Mouse (Mus musculus): ENCODE results near the gene Chrdl1.

The Chrdl1 gene

DNA sequence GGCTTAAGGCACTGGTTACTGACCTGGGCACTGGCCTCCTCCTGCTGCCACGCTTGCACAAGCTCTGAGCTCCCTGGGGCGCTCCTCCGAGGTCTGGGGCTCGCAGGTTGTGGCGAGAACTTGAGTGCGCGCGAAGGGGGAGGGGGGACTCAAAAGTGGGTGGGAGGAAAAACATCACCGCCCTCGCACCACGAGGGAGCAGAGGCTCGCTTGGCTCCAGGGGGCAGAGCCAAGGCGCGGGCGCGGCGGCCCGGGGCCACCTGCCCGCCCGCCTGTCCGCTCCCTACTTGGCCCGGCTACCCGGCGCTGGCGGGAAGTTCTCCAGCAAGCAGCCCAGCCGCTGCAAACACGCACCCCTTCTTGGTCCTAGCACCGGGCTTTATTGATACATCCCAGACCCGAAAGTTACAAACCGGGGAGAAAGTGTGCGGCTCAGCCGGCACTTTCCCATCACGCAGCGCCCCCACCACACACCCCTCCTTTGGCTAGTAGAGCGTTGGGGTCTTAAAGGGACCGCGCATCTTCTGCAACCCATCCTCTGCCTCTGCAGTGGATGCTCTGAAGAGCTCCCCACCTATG lies at the start of gene Chrdl1:
Chrdl1 (minus strand) TSS at position 472 of the 579 bp plus-strand sequence.
- no peak for DNase-seq (ENCODE audit: low read depth)

DNA sequence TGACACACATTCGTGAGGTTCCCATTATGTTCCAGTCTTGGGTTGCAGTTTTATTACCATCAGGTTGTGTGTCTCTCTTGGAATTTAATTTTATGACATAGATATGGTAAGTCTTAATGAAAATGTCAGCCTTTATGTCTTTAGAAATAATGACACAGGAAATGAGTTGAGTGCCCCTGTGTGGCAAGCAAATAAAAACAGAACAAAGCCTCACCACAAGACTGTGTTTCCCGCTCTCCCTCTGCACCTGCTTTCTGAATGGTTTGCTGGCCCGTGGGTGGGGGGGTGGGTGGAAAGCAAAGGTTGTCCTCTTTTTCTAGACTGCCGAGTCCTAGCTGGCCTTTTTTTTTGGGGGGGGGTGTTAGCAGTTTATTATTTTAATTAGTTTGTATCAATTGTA lies 48.6 kb upstream of the Chrdl1 start:
- no peak for DNase-seq (ENCODE audit: low read depth)

DNA sequence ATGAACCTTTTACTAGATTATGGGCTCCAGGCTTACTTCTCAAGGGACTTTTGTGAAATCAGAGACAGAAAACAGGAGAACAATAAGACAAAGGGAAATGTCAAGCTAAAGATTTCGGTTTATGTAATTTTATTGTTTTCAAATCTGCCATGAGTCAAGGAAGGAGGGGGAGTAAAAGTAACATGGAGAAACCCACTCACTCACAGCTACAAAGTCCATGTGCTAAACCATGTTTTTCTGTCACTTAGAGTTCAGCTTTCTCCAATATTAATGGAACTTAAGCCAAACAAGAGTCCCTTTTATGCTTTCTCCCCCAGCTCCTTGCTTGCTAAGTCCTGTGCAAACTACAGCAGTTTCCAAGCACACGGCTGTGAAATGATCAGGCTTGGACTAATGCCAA lies 10.5 kb upstream of the Chrdl1 start:
- no peak for DNase-seq (ENCODE audit: low read depth)

GRCm38 (mm10) chrX:143366256-143366959 lies 27.7 kb downstream of the Chrdl1 start:
- no peak for DNase-seq (ENCODE audit: low read depth)

GRCm38 (mm10) chrX:143347227-143347626 lies 46.8 kb downstream of the Chrdl1 start:
- DNase-seq (ENCODE audit: low read depth) = no peak

DNA sequence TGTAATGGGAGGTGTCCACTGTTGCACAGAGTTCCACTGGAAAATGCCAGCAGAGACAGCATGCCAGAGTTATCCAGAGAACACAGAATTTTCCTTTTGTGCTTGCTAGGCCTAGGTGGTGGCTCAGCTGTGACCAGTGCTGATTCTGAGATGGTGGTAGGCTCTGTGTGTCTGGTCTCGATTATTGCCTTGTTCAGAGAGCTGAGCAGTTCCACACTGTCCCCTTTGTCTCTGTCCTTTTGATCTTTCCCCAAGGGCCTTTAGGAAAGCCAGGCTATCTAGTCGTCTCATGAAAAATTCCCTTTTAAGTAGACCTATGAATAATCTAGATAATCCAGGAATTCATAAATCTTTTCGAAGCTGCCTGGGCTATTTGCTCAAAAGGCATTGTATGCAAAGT lies 47.3 kb downstream of the Chrdl1 start:
- DNase-seq (ENCODE audit: low read depth) = no peak

GRCm38 (mm10) chrX:143344509-143345495 lies 49.3 kb downstream of the Chrdl1 start:
- DNase-seq (ENCODE audit: low read depth) = no peak

GRCm38 (mm10) chrX:143338156-143338555 lies 55.9 kb downstream of the Chrdl1 start:
- no peak for DNase-seq (ENCODE audit: low read depth)

- no peak for DNase-seq (ENCODE audit: low read depth)
Measured at GRCm38 (mm10) chrX:143337561-143337960, 56.5 kb downstream of the Chrdl1 start.

GRCm38 (mm10) chrX:143336661-143337060 lies 57.4 kb downstream of the Chrdl1 start:
- DNase-seq (ENCODE audit: low read depth) = no peak

- no peak for DNase-seq (ENCODE audit: low read depth)
Measured at GRCm38 (mm10) chrX:143335846-143336245, 58.2 kb downstream of the Chrdl1 start.

DNA sequence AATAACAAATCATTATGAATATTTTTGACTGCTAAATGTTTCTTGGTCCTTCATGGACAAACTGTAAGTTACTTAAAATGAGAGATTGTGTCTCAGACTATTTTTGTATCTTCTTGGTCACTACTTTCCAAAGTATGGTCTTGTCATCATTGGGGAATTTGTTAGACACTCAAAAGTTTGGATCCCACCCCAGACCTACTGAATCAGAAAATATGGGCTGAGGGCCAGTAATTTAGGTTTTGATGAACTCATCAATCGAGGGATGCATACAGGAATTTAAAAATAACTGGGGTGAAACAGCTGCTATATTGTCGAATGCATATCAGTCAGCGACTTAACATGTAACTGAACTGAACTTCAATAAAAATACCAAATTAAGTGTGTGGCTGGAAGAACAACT lies 80.9 kb downstream of the Chrdl1 start:
- DNase-seq (ENCODE audit: low read depth) = no peak

DNA sequence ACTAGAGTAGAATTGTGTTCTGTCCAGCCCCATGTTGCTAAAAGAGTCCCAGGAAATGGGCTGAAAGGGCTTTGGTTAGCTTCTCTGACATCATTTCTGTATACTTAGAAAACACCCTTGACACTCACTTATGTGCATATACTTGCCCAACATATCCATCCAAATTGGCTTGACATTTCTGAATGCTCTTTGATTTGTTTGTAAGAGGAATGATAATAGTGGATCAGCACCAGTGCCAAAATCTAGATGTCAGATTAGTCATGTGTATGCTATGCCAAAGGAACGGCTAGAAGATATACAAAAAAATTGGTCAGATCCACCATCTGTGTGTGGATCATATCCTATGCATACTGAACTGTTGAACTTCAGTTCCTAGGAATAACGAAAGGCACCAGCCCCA lies 99.3 kb downstream of the Chrdl1 start:
- no peak for DNase-seq (ENCODE audit: low read depth)

DNA sequence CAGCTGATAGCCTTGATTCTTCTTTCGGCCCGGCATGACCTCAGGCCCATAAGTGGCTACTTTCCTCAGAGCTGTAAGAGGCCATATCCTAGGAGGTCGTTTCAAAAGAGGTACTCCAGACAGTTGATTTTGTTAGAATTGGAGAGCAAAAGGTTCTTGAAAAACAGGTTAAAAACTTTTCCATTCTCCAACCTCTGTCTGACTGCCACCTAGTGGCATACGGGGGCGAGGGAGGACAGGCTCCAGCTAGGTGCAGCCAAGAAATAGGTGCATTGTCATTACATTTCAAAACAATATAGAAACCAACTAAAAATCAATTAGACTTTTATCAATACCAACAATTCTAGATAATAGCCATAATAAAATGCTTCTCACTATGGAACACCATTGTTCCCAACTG lies 118.9 kb downstream of the Chrdl1 start:
- DNase-seq (ENCODE audit: low read depth) = no peak

- DNase-seq (ENCODE audit: low read depth) = no peak
Measured at GRCm38 (mm10) chrX:143250709-143251108, 143.4 kb downstream of the Chrdl1 start.

Data from naive thymus-derived CD4-positive, alpha-beta T cell, adult 2 months (primary cell).